Mouse (Mus musculus): ENCODE results near the gene Glrx.

- TF ChIP-seq CTCF (IDR thresholded peaks at IDR 0.05) (no peak), EP300 (IDR thresholded peaks at IDR 0.05; ENCODE audit: insufficient read depth, low read depth, low read length) (no peak), POLR2A (IDR thresholded peaks at IDR 0.05; ENCODE audit: insufficient read depth, low read depth, low read length) (no peak)
These were observed 7.4 kb downstream of the Glrx start for GRCm38 (mm10) chr13:75847027-75847426.

All from heart, adult 2 months (tissue).